Mouse (Mus musculus): ENCODE results near the gene Ltbp1.

The Ltbp1 gene

GRCm38 (mm10) chr17:75245085-75245484, 239.7 kb downstream of the Ltbp1 start:
- no peak for DNase-seq

GRCm38 (mm10) chr17:75248632-75249031, 243.3 kb downstream of the Ltbp1 start:
- no peak for DNase-seq

- DNase-seq: no peak
These were observed 245.2 kb downstream of the Ltbp1 start for GRCm38 (mm10) chr17:75250571-75250970.

GRCm38 (mm10) chr17:75251094-75251493, 245.7 kb downstream of the Ltbp1 start:
- DNase-seq: no peak

GRCm38 (mm10) chr17:75252540-75252939, 247.2 kb downstream of the Ltbp1 start:
- no peak for DNase-seq

- no peak for DNase-seq
These were observed 249.5 kb downstream of the Ltbp1 start for GRCm38 (mm10) chr17:75254909-75255308.

GRCm38 (mm10) chr17:75255967-75256366, 250.6 kb downstream of the Ltbp1 start:
- DNase-seq: no peak

- no peak for DNase-seq
These were observed 253.1 kb downstream of the Ltbp1 start for GRCm38 (mm10) chr17:75258427-75258826.

GRCm38 (mm10) chr17:75263336-75263990, 258.1 kb downstream of the Ltbp1 start:
- DNase-seq: no peak

- no peak for DNase-seq
These were observed 263.1 kb downstream of the Ltbp1 start for GRCm38 (mm10) chr17:75268506-75268905.

GRCm38 (mm10) chr17:75272446-75272845, 267.1 kb downstream of the Ltbp1 start:
- DNase-seq: no peak

GRCm38 (mm10) chr17:75273272-75273671, 267.9 kb downstream of the Ltbp1 start:
- no peak for DNase-seq

GRCm38 (mm10) chr17:75275302-75275701, 269.9 kb downstream of the Ltbp1 start:
- DNase-seq: no peak

GRCm38 (mm10) chr17:75278106-75278505, 272.7 kb downstream of the Ltbp1 start:
- DNase-seq: no peak

GRCm38 (mm10) chr17:75278561-75278960, 273.2 kb downstream of the Ltbp1 start:
- no peak for DNase-seq

GRCm38 (mm10) chr17:75281345-75281744, 276.0 kb downstream of the Ltbp1 start:
- DNase-seq: no peak

GRCm38 (mm10) chr17:75284876-75285708, 279.7 kb downstream of the Ltbp1 start:
- DNase-seq: no peak

- DNase-seq: no peak
These were observed 287.6 kb downstream of the Ltbp1 start for GRCm38 (mm10) chr17:75292986-75293385.

- no peak for DNase-seq
These were observed 288.4 kb downstream of the Ltbp1 start for GRCm38 (mm10) chr17:75293725-75294124.

- DNase-seq: no peak
These were observed 295.5 kb downstream of the Ltbp1 start for GRCm38 (mm10) chr17:75300908-75301307.

GRCm38 (mm10) chr17:75304807-75305420, 299.5 kb downstream of the Ltbp1 start:
- DNase-seq: no peak

GRCm38 (mm10) chr17:75305714-75306113, 300.3 kb downstream of the Ltbp1 start:
- DNase-seq: no peak

- no peak for DNase-seq
These were observed 302.0 kb downstream of the Ltbp1 start for GRCm38 (mm10) chr17:75307070-75308011.

Measured in liver (tissue).